Mouse (Mus musculus) adrenal gland, adult 18-20 months (tissue): ENCODE measurements around the gene Lrpprc. TPM values are rescaled to one million over a fixed set of nuclear protein-coding genes. Genes with fewer than 3 reads are reported as not detected.

Experiments used
- DNase-seq, 2 experiments: peaks; one replicate each; pipeline ENCODE4 v3.0.0; 2021 to 2022; ENCODE audit warnings: low spot score in 2 of 2
- total RNA-seq, 2 experiments: library from RNA; stranded (reverse); gene quantifications; 1 replicate in 1 of 2; 2 replicates in 1 of 2; pipeline ENCODE4 v1.2.3; 2021

Gene Lrpprc
- total RNA-seq, 2 experiments from 2014 or later, result 71.2 to 74.9 TPM

- no peak for DNase-seq
Measured at GRCm38 (mm10) chr17:84771882-84772281, 18.7 kb downstream of the Lrpprc start.

- no peak for DNase-seq
Measured at GRCm38 (mm10) chr17:84758971-84759370, 31.6 kb downstream of the Lrpprc start.

- DNase-seq, result no peak
Measured at GRCm38 (mm10) chr17:84758374-84758773, 32.2 kb downstream of the Lrpprc start.

- DNase-seq, result no peak
Measured at GRCm38 (mm10) chr17:84756090-84756489, 34.5 kb downstream of the Lrpprc start.

GRCm38 (mm10) chr17:84753489-84753888, 37.1 kb downstream of the Lrpprc start:
- DNase-seq, result no peak

- no peak for DNase-seq
Measured at GRCm38 (mm10) chr17:84752286-84752685, 38.3 kb downstream of the Lrpprc start.

- no peak for DNase-seq
Measured at GRCm38 (mm10) chr17:84751630-84752191, 38.9 kb downstream of the Lrpprc start.

- DNase-seq, result no peak
Measured at GRCm38 (mm10) chr17:84750130-84750529, 40.5 kb downstream of the Lrpprc start.

- no peak for DNase-seq
Measured at GRCm38 (mm10) chr17:84749297-84749696, 41.3 kb downstream of the Lrpprc start.

- no peak for DNase-seq
Measured at GRCm38 (mm10) chr17:84748152-84748682, 42.4 kb downstream of the Lrpprc start.

- no peak for DNase-seq
Measured at GRCm38 (mm10) chr17:84747212-84747611, 43.4 kb downstream of the Lrpprc start.

- no peak for DNase-seq
Measured at GRCm38 (mm10) chr17:84745001-84745400, 45.6 kb downstream of the Lrpprc start.

GRCm38 (mm10) chr17:84744256-84744655, 46.3 kb downstream of the Lrpprc start:
- DNase-seq, result no peak

GRCm38 (mm10) chr17:84738073-84738797, 52.4 kb downstream of the Lrpprc start:
- no peak for DNase-seq

- no peak for DNase-seq
Measured at GRCm38 (mm10) chr17:84736719-84737118, 53.9 kb downstream of the Lrpprc start.

GRCm38 (mm10) chr17:84732612-84733011, 58.0 kb downstream of the Lrpprc start:
- DNase-seq, result no peak

- DNase-seq, result no peak
Measured at GRCm38 (mm10) chr17:84731361-84731760, 59.2 kb downstream of the Lrpprc start.

- no peak for DNase-seq
Measured at GRCm38 (mm10) chr17:84729140-84729539, 61.4 kb downstream of the Lrpprc start.

GRCm38 (mm10) chr17:84728201-84728911, 62.2 kb downstream of the Lrpprc start:
- DNase-seq, result no peak

- DNase-seq, result no peak
Measured at GRCm38 (mm10) chr17:84725163-84725562, 65.4 kb downstream of the Lrpprc start.

- DNase-seq, result no peak
Measured at GRCm38 (mm10) chr17:84724028-84724427, 66.6 kb downstream of the Lrpprc start.

GRCm38 (mm10) chr17:84719105-84719504, 71.5 kb downstream of the Lrpprc start:
- DNase-seq, result no peak
